13 mouse cellular contexts compared by ENCODE assay signal in genomic region chr15:27238301-27238700, GRCm38 (mm10).
"Had no signal": no experiment of that assay in that cellular context is flagged by ENCODE, and none has a peak within 500 bp of the region (broad histone marks: within the 10 kb centered on the region; RNA-seq: fewer than 3 reads in every experiment).

No protein-coding gene starts in this region.

- H3K9ac ChIP-seq: liver, embryonic 15.5 days; midbrain, embryonic 15.5 days; neural tube, embryonic 12.5 days had no signal

- H3K36me3 ChIP-seq: limb, embryonic 10.5 days; liver, embryonic 15.5 days; midbrain, embryonic 15.5 days; neural tube, embryonic 12.5 days had no signal

- DNase-seq: kidney, postnatal 14 days; lung, postnatal 14 days; thymus, postnatal 4 days had no signal

- H3K27ac ChIP-seq: left cerebral cortex, adult 2 months; limb, embryonic 10.5 days; liver, embryonic 15.5 days; macrophage; midbrain, embryonic 15.5 days; neural tube, embryonic 12.5 days; stomach, postnatal 0 days had no signal

- H3K4me1 ChIP-seq: liver, embryonic 15.5 days; megakaryocyte, embryonic 14.5 days; midbrain, embryonic 15.5 days; neural tube, embryonic 12.5 days had no signal

- H3K4me2 ChIP-seq: liver, embryonic 11.5 days; liver, embryonic 15.5 days; midbrain, embryonic 11.5 days; midbrain, embryonic 15.5 days; neural tube, embryonic 12.5 days had no signal

- H3K4me3 ChIP-seq: left cerebral cortex, adult 2 months; limb, embryonic 10.5 days; liver, embryonic 15.5 days; megakaryocyte, embryonic 14.5 days; midbrain, embryonic 15.5 days; neural tube, embryonic 12.5 days had no signal

- H3K27me3 ChIP-seq: liver, embryonic 15.5 days; megakaryocyte, embryonic 14.5 days; midbrain, embryonic 15.5 days; neural tube, embryonic 12.5 days had no signal

- ATAC-seq: midbrain, embryonic 15.5 days had no signal

- H3K9me3 ChIP-seq: limb, embryonic 10.5 days; liver, embryonic 15.5 days; megakaryocyte, embryonic 14.5 days; midbrain, embryonic 15.5 days; neural tube, embryonic 12.5 days had no signal
